Mouse (Mus musculus): ENCODE measurements around the gene Pcbd1. TPM values are rescaled to one million over a fixed set of nuclear protein-coding genes. Genes with fewer than 3 reads are reported as not detected.

The Pcbd1 gene
- 0.60 TPM in 1 of 2 replicates, not detected in the other for polyA plus RNA-seq (2012; ENCODE audit: insufficient read depth, low replicate concordance)

GRCm38 (mm10) chr10:61089170-61090142 is at the start of gene Pcbd1:
TSS of gene Pcbd1 (plus strand) at chr10:61089331.
- no peak for TF ChIP-seq GATA1 (IDR thresholded peaks at IDR 0.05; ENCODE audit: borderline replicate concordance, low read length)
- TF ChIP-seq FLI1 (IDR thresholded peaks at IDR 0.05; ENCODE audit: low read length), result no peak
- Histone ChIP-seq H3K27me3 (replicated peaks) (peaks cover 23% of the 10 kb centered on the region), H3K9me3 (no peaks in the 10 kb centered on the region), H3K36me3 (replicated peaks; ENCODE audit: low read length) (no peaks in the 10 kb centered on the region), H3K4me3 (replicated peaks) (no peak within 1 kb of the TSS), H3K4me1 (no peaks in the 10 kb centered on the region; the same call in 1 of the 2 replicates)

GRCm38 (mm10) chr10:61039657-61040056 is 49.5 kb upstream of the Pcbd1 start:
- Histone ChIP-seq H3K4me3 (replicated peaks) (no peak overlapping the region), H3K4me1 (no peaks in the 10 kb centered on the region), H3K27me3 (replicated peaks) (peaks cover 23% of the 10 kb centered on the region), H3K36me3 (replicated peaks; ENCODE audit: low read length) (no peaks in the 10 kb centered on the region), H3K9me3 (no peaks in the 10 kb centered on the region)
- TF ChIP-seq GATA1 (IDR thresholded peaks at IDR 0.05; ENCODE audit: borderline replicate concordance, low read length) (no peak), FLI1 (IDR thresholded peaks at IDR 0.05; ENCODE audit: low read length) (no peak)

- H3K9me3 ChIP-seq, result no peaks in the 10 kb centered on the region
- H3K4me3 ChIP-seq (replicated peaks), result no peak overlapping the region
- no peaks in the 10 kb centered on the region for H3K4me1 ChIP-seq
- TF ChIP-seq FLI1 (IDR thresholded peaks at IDR 0.05; ENCODE audit: low read length) (no peak), GATA1 (IDR thresholded peaks at IDR 0.05; ENCODE audit: borderline replicate concordance, low read length) (no peak)
- H3K36me3 ChIP-seq (replicated peaks; ENCODE audit: low read length), result no peaks in the 10 kb centered on the region
- peaks cover 20% of the 10 kb centered on the region for H3K27me3 ChIP-seq (replicated peaks)
These were observed 44.0 kb upstream of the Pcbd1 start for GRCm38 (mm10) chr10:61045081-61045480.

GRCm38 (mm10) chr10:61051993-61052613 is 37.0 kb upstream of the Pcbd1 start:
- no peak overlapping the region for H3K4me3 ChIP-seq (replicated peaks)
- H3K4me1 ChIP-seq, result no peaks in the 10 kb centered on the region
- peaks cover 17% of the 10 kb centered on the region for H3K9me3 ChIP-seq
- H3K27me3 ChIP-seq (replicated peaks), result peaks cover 21% of the 10 kb centered on the region
- no peaks in the 10 kb centered on the region for H3K36me3 ChIP-seq (replicated peaks; ENCODE audit: low read length)
- TF ChIP-seq FLI1 (IDR thresholded peaks at IDR 0.05; ENCODE audit: low read length) (no peak), GATA1 (IDR thresholded peaks at IDR 0.05; ENCODE audit: borderline replicate concordance, low read length) (no peak)

- H3K4me3 ChIP-seq (replicated peaks), result no peak overlapping the region
- peaks cover 19% of the 10 kb centered on the region for H3K27me3 ChIP-seq (replicated peaks)
- H3K4me1 ChIP-seq, result no peaks in the 10 kb centered on the region
- no peaks in the 10 kb centered on the region for H3K36me3 ChIP-seq (replicated peaks; ENCODE audit: low read length)
- peaks cover 17% of the 10 kb centered on the region for H3K9me3 ChIP-seq
- TF ChIP-seq GATA1 (IDR thresholded peaks at IDR 0.05; ENCODE audit: borderline replicate concordance, low read length) (no peak), FLI1 (IDR thresholded peaks at IDR 0.05; ENCODE audit: low read length) (no peak)
These were observed 32.5 kb upstream of the Pcbd1 start for GRCm38 (mm10) chr10:61056661-61057060.

- Histone ChIP-seq H3K36me3 (replicated peaks; ENCODE audit: low read length) (no peaks in the 10 kb centered on the region), H3K4me1 (no peaks in the 10 kb centered on the region), H3K4me3 (replicated peaks) (no peak overlapping the region), H3K27me3 (replicated peaks) (peaks cover 20% of the 10 kb centered on the region), H3K9me3 (peaks cover 17% of the 10 kb centered on the region)
- TF ChIP-seq GATA1 (IDR thresholded peaks at IDR 0.05; ENCODE audit: borderline replicate concordance, low read length) (no peak), FLI1 (IDR thresholded peaks at IDR 0.05; ENCODE audit: low read length) (no peak)
These were observed 30.0 kb upstream of the Pcbd1 start for GRCm38 (mm10) chr10:61059101-61059500.

GRCm38 (mm10) chr10:61059543-61060110 is 29.5 kb upstream of the Pcbd1 start:
- no peaks in the 10 kb centered on the region for H3K36me3 ChIP-seq (replicated peaks; ENCODE audit: low read length)
- no peaks in the 10 kb centered on the region for H3K4me1 ChIP-seq
- peaks cover 24% of the 10 kb centered on the region for H3K27me3 ChIP-seq (replicated peaks)
- peaks cover 17% of the 10 kb centered on the region for H3K9me3 ChIP-seq
- H3K4me3 ChIP-seq (replicated peaks), result no peak overlapping the region
- no peak for TF ChIP-seq GATA1 (IDR thresholded peaks at IDR 0.05; ENCODE audit: borderline replicate concordance, low read length)
- no peak for TF ChIP-seq FLI1 (IDR thresholded peaks at IDR 0.05; ENCODE audit: low read length)

- TF ChIP-seq FLI1 (IDR thresholded peaks at IDR 0.05; ENCODE audit: low read length) (no peak), GATA1 (IDR thresholded peaks at IDR 0.05; ENCODE audit: borderline replicate concordance, low read length) (no peak)
- Histone ChIP-seq H3K9me3 (no peaks in the 10 kb centered on the region), H3K4me3 (replicated peaks) (no peak overlapping the region), H3K27me3 (replicated peaks) (peaks cover 34% of the 10 kb centered on the region), H3K4me1 (peaks cover 2% of the 10 kb centered on the region; the same call in 1 of the 2 replicates), H3K36me3 (replicated peaks; ENCODE audit: low read length) (no peaks in the 10 kb centered on the region)
These were observed 25.8 kb upstream of the Pcbd1 start for GRCm38 (mm10) chr10:61063271-61063864.

- H3K4me3 ChIP-seq (replicated peaks), result no peak overlapping the region
- peaks cover 9% of the 10 kb centered on the region; the same call in 1 of the 2 replicates for H3K4me1 ChIP-seq
- no peaks in the 10 kb centered on the region for H3K36me3 ChIP-seq (replicated peaks; ENCODE audit: low read length)
- no peak for TF ChIP-seq GATA1 (IDR thresholded peaks at IDR 0.05; ENCODE audit: borderline replicate concordance, low read length)
- TF ChIP-seq FLI1 (IDR thresholded peaks at IDR 0.05; ENCODE audit: low read length), result no peak
- H3K27me3 ChIP-seq (replicated peaks), result peaks cover 36% of the 10 kb centered on the region
- H3K9me3 ChIP-seq, result no peaks in the 10 kb centered on the region
These were observed 24.5 kb upstream of the Pcbd1 start for GRCm38 (mm10) chr10:61064635-61065034.

Data from megakaryocyte, embryonic 14.5 days (primary cell).